Mouse (Mus musculus) MEL (cell line): ENCODE results near the gene Asic5. TPM values are rescaled to one million over a fixed set of nuclear protein-coding genes. Genes with fewer than 3 reads are reported as not detected.

Source experiments
- DNase-seq: peaks from one replicate; pipeline ENCODE4 v3.0.0; 2011; ENCODE audit warnings: low read depth, low spot score
- H3K27ac ChIP-seq: 2 replicates; pipeline ENCODE4 v1.5.1; 2012; ENCODE audit warnings: low read depth, mild to moderate bottlenecking, control low read depth, low read length, moderate library complexity; ENCODE audit not compliant: control insufficient read depth
- H3K27me3 ChIP-seq, 2 experiments: fragments of 150-350 bp in 1 of 2; sonication (generic) in 1 of 2; 2 replicates each; pipeline ENCODE4 v1.6.1; 2012; ENCODE audit warnings: low read length in 2 of 2, mild to moderate bottlenecking in 2 of 2, improper control_type of control experiment in 1 of 2, moderate library complexity in 1 of 2; ENCODE audit not compliant: insufficient read depth in 2 of 2, control insufficient read depth in 1 of 2
- H3K36me3 ChIP-seq, 2 experiments: 2 replicates each; pipeline ENCODE4 v1.6.1; 2012 to 2014; ENCODE audit warnings: low read length in 2 of 2, improper control_type of control experiment in 1 of 2, inconsistent platforms in 1 of 2, mild to moderate bottlenecking in 1 of 2; ENCODE audit not compliant: insufficient read depth in 2 of 2, control insufficient read depth in 1 of 2
- H3K4me1 ChIP-seq, 2 experiments: fragments of 150-350 bp in 1 of 2; sonication (generic) in 1 of 2; 2 replicates each; pipeline ENCODE4 v1.6.1; 2012; ENCODE audit warnings: low read length in 2 of 2, improper control_type of control experiment in 1 of 2, mild to moderate bottlenecking in 1 of 2; ENCODE audit not compliant: insufficient read depth in 2 of 2, control insufficient read depth in 1 of 2
- H3K4me3 ChIP-seq, 2 experiments: fragments of 150-350 bp in 1 of 2; sonication (generic) in 1 of 2; 2 replicates each; pipeline ENCODE4 v1.5.1; 2012; ENCODE audit warnings: low read depth in 2 of 2, low read length in 2 of 2, mild to moderate bottlenecking in 2 of 2, moderate library complexity in 2 of 2, control low read depth in 1 of 2, improper control_type of control experiment in 1 of 2; ENCODE audit not compliant: control insufficient read depth in 1 of 2, insufficient read depth in 1 of 2
- H3K79me2 ChIP-seq: 2 replicates; pipeline ENCODE4 v1.6.1; 2012; ENCODE audit warnings: mild to moderate bottlenecking, low read length, moderate library complexity; ENCODE audit not compliant: control insufficient read depth, poor library complexity, insufficient read depth
- H3K9ac ChIP-seq: 2 replicates; pipeline ENCODE4 v1.6.1; 2012; ENCODE audit warnings: low read depth, mild to moderate bottlenecking, control low read depth, low read length, moderate library complexity; ENCODE audit not compliant: control insufficient read depth, poor library complexity, severe bottlenecking
- H3K9me3 ChIP-seq: fragments of 150-350 bp; sonication (generic); replicated peaks from 2 replicates; pipeline ENCODE4 v1.6.1; 2012; ENCODE audit warnings: mild to moderate bottlenecking, low read length, improper control_type of control experiment, moderate library complexity; ENCODE audit not compliant: insufficient read depth
- BHLHE40 ChIP-seq: IDR thresholded peaks from 2 replicates; pipeline ENCODE4 v1.6.1; 2012; ENCODE audit warnings: low read depth, mild to moderate bottlenecking, inconsistent platforms, low read length, improper control_type of control experiment, borderline replicate concordance
- ELF1 ChIP-seq: IDR thresholded peaks from 2 replicates; pipeline ENCODE4 v1.6.1; 2014; ENCODE audit warnings: low read depth, mild to moderate bottlenecking, inconsistent platforms, low read length, improper control_type of control experiment, moderate library complexity
- HCFC1 ChIP-seq: IDR thresholded peaks from 2 replicates; pipeline ENCODE4 v1.6.1; 2012; ENCODE audit warnings: low read depth, mild to moderate bottlenecking, inconsistent platforms, low read length, improper control_type of control experiment, moderate library complexity
- MAX ChIP-seq: IDR thresholded peaks from 2 replicates; pipeline ENCODE4 v1.6.1; 2011; ENCODE audit warnings: low read length, improper control_type of control experiment
- MYB ChIP-seq: IDR thresholded peaks from 2 replicates; pipeline ENCODE4 v1.6.1; 2011; ENCODE audit warnings: mild to moderate bottlenecking, low read depth, low read length, improper control_type of control experiment
- POLR2AphosphoS2 ChIP-seq: IDR thresholded peaks from 2 replicates; pipeline ENCODE4 v1.6.1; 2011; ENCODE audit warnings: low read length, improper control_type of control experiment
- RAD21 ChIP-seq: IDR thresholded peaks from 2 replicates; pipeline ENCODE4 v1.6.1; 2011; ENCODE audit warnings: mild to moderate bottlenecking, low read depth, low read length, improper control_type of control experiment
- TBP ChIP-seq: IDR thresholded peaks from 2 replicates; pipeline ENCODE4 v1.8.0; 2011; ENCODE audit warnings: low read depth, low read length, improper control_type of control experiment
- USF1 ChIP-seq: IDR thresholded peaks from 2 replicates; pipeline ENCODE4 v1.6.1; 2014; ENCODE audit warnings: low read depth, mild to moderate bottlenecking, inconsistent platforms, low read length, improper control_type of control experiment, moderate library complexity
- USF2 ChIP-seq, 2 experiments: IDR thresholded peaks; 2 replicates each; pipeline ENCODE4 v1.6.1; 2011 to 2012; ENCODE audit warnings: improper control_type of control experiment in 2 of 2, low read length in 2 of 2, borderline replicate concordance in 1 of 2, inconsistent platforms in 1 of 2, low read depth in 1 of 2, mild to moderate bottlenecking in 1 of 2; ENCODE audit not compliant: insufficient read depth in 1 of 2
- ZC3H11A ChIP-seq: IDR thresholded peaks from 2 replicates; pipeline ENCODE4 v1.6.1; 2012; ENCODE audit warnings: low read depth, mild to moderate bottlenecking, inconsistent platforms, low read length, improper control_type of control experiment
- ZMIZ1 ChIP-seq: IDR thresholded peaks from 2 replicates; pipeline ENCODE4 v1.6.1; 2012; ENCODE audit warnings: low read depth, mild to moderate bottlenecking, inconsistent platforms, low read length, improper control_type of control experiment, moderate library complexity
- ZNF384 ChIP-seq: IDR thresholded peaks from 2 replicates; pipeline ENCODE4 v1.6.1; 2012; ENCODE audit warnings: low read depth, mild to moderate bottlenecking, inconsistent platforms, low read length, improper control_type of control experiment
- polyA plus RNA-seq, 2 experiments: library from polyadenylated mRNA; stranded (reverse) in 1 of 2; unstranded in 1 of 2; fragments of >175 nt in 1 of 2; fragments of >200 nt in 1 of 2; gene quantifications; 2 replicates each; pipeline versions ENCODE4 v1.2.1 to v1.2.4; 2012; ENCODE audit warnings: low replicate concordance in 2 of 2, low read depth in 1 of 2; ENCODE audit not compliant: insufficient read length in 2 of 2, insufficient read depth in 1 of 2, missing spikeins in 1 of 2
- total RNA-seq: library from RNA; depleted of rRNA; stranded (reverse); fragments of 300-350 nt; gene quantifications from 2 replicates; pipeline ENCODE4 v1.2.3, GENCODE M21; 2012

Gene Asic5
- total and polyA plus RNA-seq, 3 experiments: not detected

DNA sequence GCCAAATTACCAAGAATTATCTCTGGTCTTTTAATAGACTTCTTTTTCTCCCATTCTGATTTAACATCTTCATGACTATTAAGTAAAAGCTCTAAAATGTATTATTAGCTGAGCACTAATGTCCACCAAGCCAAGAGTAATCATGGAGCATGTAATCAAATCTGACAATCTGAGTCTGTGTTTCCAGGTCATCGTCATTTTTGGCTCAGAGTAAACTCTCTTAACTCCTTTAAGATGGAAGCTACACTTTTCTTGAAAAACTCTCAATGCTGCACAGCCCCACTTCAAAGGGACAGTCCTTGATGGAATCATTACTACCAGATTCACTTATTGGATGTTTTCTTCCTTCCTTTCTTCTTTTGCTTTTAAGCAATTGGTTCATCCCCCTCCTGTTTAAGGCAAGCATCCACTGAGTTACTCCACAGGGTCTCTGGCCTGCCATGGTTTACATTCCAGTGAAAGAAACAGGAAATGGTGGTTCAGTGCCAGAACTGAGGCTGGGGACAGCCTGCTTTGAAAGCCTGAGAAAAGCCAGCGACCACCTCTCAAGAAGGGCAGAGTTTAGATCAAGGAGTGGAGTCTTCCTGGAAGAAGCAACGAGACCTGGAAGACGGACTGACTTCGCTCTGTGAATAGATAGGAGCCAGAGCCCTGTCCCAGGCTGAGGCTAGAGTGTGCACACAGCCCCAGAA lies 72.3 kb downstream of the Asic5 start:
- no peak for TF ChIP-seq MYB
- no peak for TF ChIP-seq ZC3H11A
- TF ChIP-seq ZMIZ1: no peak
- TF ChIP-seq TBP: no peak
- TF ChIP-seq HCFC1: no peak
- TF ChIP-seq ELF1: no peak
- no peak for TF ChIP-seq USF1
- no peak for TF ChIP-seq USF2 (IDR thresholded peaks at IDR 0.05; ENCODE audit: borderline replicate concordance in 1 of 2, insufficient read depth in 1 of 2, low read depth in 1 of 2, low read length in 2 of 2)
- TF ChIP-seq POLR2AphosphoS2: no peak
- H3K27me3 ChIP-seq: no peaks in the 10 kb centered on the region
- H3K27ac ChIP-seq: no peak overlapping the region
- H3K9me3 ChIP-seq: no peaks in the 10 kb centered on the region
- H3K36me3 ChIP-seq: no peaks in the 10 kb centered on the region
- DNase-seq: no peak
- H3K9ac ChIP-seq: no peak overlapping the region
- no peaks in the 10 kb centered on the region for H3K4me1 ChIP-seq
- H3K79me2 ChIP-seq: no peaks in the 10 kb centered on the region
- no peak overlapping the region for H3K4me3 ChIP-seq

DNA sequence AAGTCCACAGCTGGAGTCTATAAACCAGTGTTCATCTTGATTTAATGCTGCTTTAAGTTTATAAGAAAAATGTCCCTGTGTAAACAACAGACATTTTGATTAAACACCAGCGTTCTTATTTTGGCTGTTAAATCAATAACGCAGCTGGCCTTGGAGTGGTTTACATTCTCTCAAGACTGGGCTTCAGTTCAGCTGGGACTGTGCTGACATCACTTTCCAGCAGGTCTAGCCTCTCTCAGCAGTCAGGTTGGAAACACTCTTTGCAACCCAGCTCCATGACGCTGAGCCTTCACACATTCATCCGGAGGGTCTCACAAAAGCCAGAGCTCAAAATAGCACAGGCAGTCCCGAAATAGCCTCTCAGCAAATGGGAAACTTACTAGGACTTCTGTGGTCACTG lies 75.1 kb downstream of the Asic5 start:
- Histone ChIP-seq H3K9me3 (no peaks in the 10 kb centered on the region), H3K36me3 (no peaks in the 10 kb centered on the region), H3K4me1 (no peaks in the 10 kb centered on the region), H3K9ac (no peak overlapping the region), H3K27me3 (no peaks in the 10 kb centered on the region), H3K27ac (no peak overlapping the region), H3K4me3 (no peak overlapping the region), H3K79me2 (no peaks in the 10 kb centered on the region)
- DNase-seq: no peak
- TF ChIP-seq MYB: no peak
- TF ChIP-seq MAX: no peak
- no peak for TF ChIP-seq BHLHE40
- TF ChIP-seq RAD21: no peak
- no peak for TF ChIP-seq ZNF384
